Mouse (Mus musculus): ENCODE data around the gene Dnah8.

DNA sequence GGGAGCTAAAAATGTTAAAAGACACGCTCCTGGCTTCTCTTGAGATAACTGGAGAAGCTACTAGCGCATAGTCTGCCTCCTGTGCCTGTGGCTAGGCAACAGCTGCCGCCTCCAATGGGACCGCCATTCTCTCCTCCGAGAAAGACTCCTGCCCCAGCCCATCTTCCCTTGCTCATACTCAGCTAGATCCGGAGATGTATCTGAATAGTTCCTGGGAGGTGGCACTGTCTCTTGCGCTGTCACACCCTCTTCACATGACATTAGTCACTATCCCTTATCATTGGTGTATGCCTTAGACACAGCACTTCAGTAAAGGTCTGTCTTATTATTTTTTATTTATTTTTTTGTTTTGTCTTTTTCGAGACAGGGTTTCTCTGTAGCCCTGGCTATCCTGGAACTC, 140.1 kb downstream of the Dnah8 start:
- TF ChIP-seq CTCF (conservative IDR thresholded peaks at IDR 0.05; ENCODE audit: low read length) (no peak), POU5F1 (IDR thresholded peaks at IDR 0.05; ENCODE audit: borderline replicate concordance, low read length) (no peak)
